In the genomic region with DNA sequence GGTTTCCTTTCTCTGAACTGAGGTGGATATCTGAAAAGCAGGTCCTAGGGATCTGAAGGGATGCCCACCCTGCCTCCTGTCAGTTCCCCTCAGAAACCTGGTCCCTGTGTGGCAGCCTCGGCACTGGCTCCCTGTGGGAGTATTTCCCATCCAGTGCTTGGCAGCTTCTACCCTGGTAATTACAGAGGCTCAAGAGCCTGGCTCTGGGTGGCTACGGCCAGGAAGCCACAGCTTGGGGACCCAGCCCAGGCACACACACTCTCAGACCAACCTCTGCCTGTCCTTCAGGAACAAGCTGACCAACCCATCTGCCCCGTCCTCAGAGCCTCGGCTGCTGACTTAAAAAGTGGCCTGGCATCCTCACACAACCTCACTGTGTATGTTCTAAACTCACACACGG, we compare ENCODE assay signal across 22 mouse cellular contexts. TPM values are rescaled to one million over a fixed set of nuclear protein-coding genes. Genes with fewer than 3 reads are reported as not detected.
DNase-seq lines count a peak whose midpoint lies in the region; ATAC-seq and TF ChIP-seq lines count a peak whose summit lies in the region.
"Had no signal": no experiment of that assay in that cellular context is flagged by ENCODE, and none has a peak within 500 bp of the region (broad histone marks: within the 10 kb centered on the region; RNA-seq: fewer than 3 reads in every experiment).

No protein-coding gene starts in this region.

- no peak for TF ChIP-seq CTCF in liver, embryonic 14.5 days (IDR thresholded peaks at IDR 0.05; ENCODE audit: low read depth)

- peak overlapping the region; percentile 83 for H3K27ac ChIP-seq in heart, embryonic 10.5 days
- peak overlapping the region; percentile 94 for H3K27ac ChIP-seq in liver, embryonic 11.5 days (ENCODE audit: low read depth, low read length)
- peak overlapping the region; percentile 4; the same call in 1 of the 2 replicates for H3K27ac ChIP-seq in embryonic facial prominence, embryonic 13.5 days
- H3K27ac ChIP-seq in liver, embryonic 14.5 days, result peak overlapping the region; percentile 29
- H3K27ac ChIP-seq: embryonic facial prominence, embryonic 12.5 days; heart, embryonic 15.5 days; hindbrain, embryonic 13.5 days; left cerebral cortex, adult 2 months; limb, embryonic 13.5 days; lung, embryonic 15.5 days; midbrain, embryonic 13.5 days had no signal

- H3K4me3 ChIP-seq in heart, embryonic 10.5 days, result no peak overlapping the region
- no peak overlapping the region for H3K4me3 ChIP-seq in liver, embryonic 11.5 days (ENCODE audit: low read depth, low read length)
- no peak overlapping the region for H3K4me3 ChIP-seq in embryonic facial prominence, embryonic 13.5 days
- H3K4me3 ChIP-seq in liver, embryonic 14.5 days (ENCODE audit: insufficient read depth in 1 of 2, low read depth in 2 of 2, low read length in 2 of 2), result no peak overlapping the region
- H3K4me3 ChIP-seq: embryonic facial prominence, embryonic 12.5 days; heart, embryonic 15.5 days; hindbrain, embryonic 13.5 days; left cerebral cortex, adult 2 months; limb, embryonic 13.5 days; lung, embryonic 15.5 days; midbrain, embryonic 13.5 days had no signal

- no peak for DNase-seq in heart, embryonic 10.5 days (ENCODE audit: low spot score)
- no peak for DNase-seq in heart, adult 18-20 months
- DNase-seq in liver, embryonic 11.5 days (ENCODE audit: low spot score), result no peak
- no peak for DNase-seq in liver
- DNase-seq in liver, embryonic 14.5 days (ENCODE audit: low read depth in 3 of 3, low spot score in 3 of 3), result no peak
- DNase-seq in left cerebral cortex, adult 11 months (ENCODE audit: low spot score), result no peak
- DNase-seq: adrenal gland, adult 8-10 months; cerebellum, adult 9-10 months; kidney, adult 8-10 months; kidney, postnatal 14 days; lung, postnatal 4 days; thymus, postnatal 36 days had no signal

- peaks cover 13% of the 10 kb centered on the region for H3K27me3 ChIP-seq in heart, embryonic 10.5 days (ENCODE audit: insufficient read depth, poor library complexity, severe bottlenecking)
- no peaks in the 10 kb centered on the region for H3K27me3 ChIP-seq in liver, embryonic 11.5 days (replicated peaks; ENCODE audit: control insufficient read depth, insufficient read depth, low read length)
- 0 out of 2 replicates have a peak, but pooled peaks cover 6% of the 10 kb centered on the region for H3K27me3 ChIP-seq in embryonic facial prominence, embryonic 13.5 days
- no peaks in the 10 kb centered on the region for H3K27me3 ChIP-seq in liver, embryonic 14.5 days (ENCODE audit: control insufficient read depth, insufficient read depth, low read length)
- H3K27me3 ChIP-seq: hindbrain, embryonic 13.5 days; lung, embryonic 15.5 days; midbrain, embryonic 13.5 days had no signal

- peak overlapping the region; percentile 58 for H3K9ac ChIP-seq in liver, embryonic 11.5 days (ENCODE audit: low read depth, low read length)
- H3K9ac ChIP-seq in embryonic facial prominence, embryonic 13.5 days, result no peak overlapping the region
- no peak overlapping the region; the same call in 1 of the 2 replicates for H3K9ac ChIP-seq in liver, embryonic 14.5 days (replicated peaks)
- H3K9ac ChIP-seq: embryonic facial prominence, embryonic 12.5 days; heart, embryonic 15.5 days; hindbrain, embryonic 13.5 days; limb, embryonic 13.5 days; lung, embryonic 15.5 days; midbrain, embryonic 13.5 days had no signal

- peak overlapping the region; percentile 49 for H3K4me2 ChIP-seq in liver, embryonic 11.5 days
- no peak overlapping the region for H3K4me2 ChIP-seq in embryonic facial prominence, embryonic 13.5 days
- peak overlapping the region; percentile 34 for H3K4me2 ChIP-seq in liver, embryonic 14.5 days (ENCODE audit: low read depth)
- H3K4me2 ChIP-seq: embryonic facial prominence, embryonic 12.5 days; heart, embryonic 15.5 days; hindbrain, embryonic 13.5 days; limb, embryonic 13.5 days; lung, embryonic 15.5 days; midbrain, embryonic 13.5 days had no signal

- TF ChIP-seq EP300 in liver, embryonic 14.5 days (IDR thresholded peaks at IDR 0.05; ENCODE audit: low read depth), result no peak

- H3K36me3 ChIP-seq in heart, embryonic 10.5 days, result no peaks in the 10 kb centered on the region
- no peaks in the 10 kb centered on the region for H3K36me3 ChIP-seq in liver, embryonic 11.5 days (ENCODE audit: control insufficient read depth, insufficient read depth, low read length)
- H3K36me3 ChIP-seq in embryonic facial prominence, embryonic 13.5 days, result no peaks in the 10 kb centered on the region
- H3K36me3 ChIP-seq in liver, embryonic 14.5 days (replicated peaks; ENCODE audit: control insufficient read depth, insufficient read depth, low read depth), result no peaks in the 10 kb centered on the region
- H3K36me3 ChIP-seq: embryonic facial prominence, embryonic 12.5 days; heart, embryonic 15.5 days; hindbrain, embryonic 13.5 days; limb, embryonic 13.5 days; lung, embryonic 15.5 days; midbrain, embryonic 13.5 days had no signal

- 67% methylated on average over 5 of the region's 5 CpGs for WGBS in heart, embryonic 10.5 days
- WGBS in liver, embryonic 11.5 days, result 55% methylated on average over 5 of the region's 5 CpGs
- 72% methylated on average over 5 of the region's 5 CpGs for WGBS in embryonic facial prominence, embryonic 13.5 days
- 21% methylated on average over 5 of the region's 5 CpGs for WGBS in liver, embryonic 14.5 days (ENCODE audit: insufficient replicate concordance)

- H3K9me3 ChIP-seq in heart, embryonic 10.5 days, result no peaks in the 10 kb centered on the region
- H3K9me3 ChIP-seq in liver, embryonic 11.5 days (ENCODE audit: control insufficient read depth, low read length), result no peaks in the 10 kb centered on the region
- H3K9me3 ChIP-seq in embryonic facial prominence, embryonic 13.5 days, result no peaks in the 10 kb centered on the region
- H3K9me3 ChIP-seq in liver, embryonic 14.5 days (ENCODE audit: control insufficient read depth, low read length), result no peaks in the 10 kb centered on the region
- H3K9me3 ChIP-seq: embryonic facial prominence, embryonic 12.5 days; heart, embryonic 15.5 days; hindbrain, embryonic 13.5 days; limb, embryonic 13.5 days; lung, embryonic 15.5 days; midbrain, embryonic 13.5 days had no signal

- ATAC-seq in liver, embryonic 11.5 days (replicated peaks; ENCODE audit: low FRiP score), result no peak
- ATAC-seq in embryonic facial prominence, embryonic 13.5 days (ENCODE audit: insufficient number of reproducible peaks, insufficient read depth, low FRiP score, low TSS enrichment, low read depth), result no peak
- no peak for ATAC-seq in liver, embryonic 14.5 days (ENCODE audit: insufficient read depth)
- ATAC-seq: midbrain, embryonic 13.5 days had no signal

- peaks cover 73% of the 10 kb centered on the region for H3K4me1 ChIP-seq in heart, embryonic 10.5 days
- H3K4me1 ChIP-seq in liver, embryonic 11.5 days (replicated peaks; ENCODE audit: control insufficient read depth, insufficient read depth, low read length), result peaks cover 90% of the 10 kb centered on the region
- peaks cover 32% of the 10 kb centered on the region for H3K4me1 ChIP-seq in embryonic facial prominence, embryonic 13.5 days
- H3K4me1 ChIP-seq in liver, embryonic 14.5 days (replicated peaks; ENCODE audit: control insufficient read depth in 2 of 2, insufficient read depth in 2 of 2, low read length in 1 of 2), result peaks cover 32 to 68% of the 10 kb centered on the region in 2 experiments

RNA-seq across cellular contexts. Expression of gene Spns2, which starts 8.4 kb away (rescaled TPM):
- polyA plus RNA-seq in heart, embryonic 10.5 days (2016; fragmentation: Nextera tagmentation; extraction: Ambion mirVana), result 5.7 and 7.1 TPM in 2 replicates
- 1 to 10 TPM; 6.3 to 9.0 TPM for total RNA-seq in heart, adult 18-20 months (2021)
- 20.0 and 21.0 TPM in 2 replicates for polyA plus RNA-seq in liver, embryonic 11.5 days (2014; fragmentation: Nextera tagmentation; extraction: Ambion mirVana)
- polyA plus RNA-seq in embryonic facial prominence, embryonic 13.5 days (2015; fragmentation: Nextera tagmentation; extraction: Ambion mirVana), result 2.7 and 3.0 TPM in 2 replicates
- polyA plus RNA-seq in liver, embryonic 14.5 days (2012; rRNA removed), result 8.6 and 12.9 TPM in 2 replicates
- 3.8 and 6.3 TPM in 2 replicates for polyA plus RNA-seq in liver, embryonic 14.5 days (2014; fragmentation: Nextera tagmentation; extraction: Ambion mirVana)

RNA-seq across cellular contexts. Expression of gene Mybbp1a, which starts 40.2 kb away (rescaled TPM):
- 133 and 186 TPM in 2 replicates for polyA plus RNA-seq in heart, embryonic 10.5 days (2016; fragmentation: Nextera tagmentation; extraction: Ambion mirVana)
- total RNA-seq in heart, adult 18-20 months (2021), result 10 to 100 TPM; 43.1 to 47.5 TPM
- polyA plus RNA-seq in liver, embryonic 11.5 days (2014; fragmentation: Nextera tagmentation; extraction: Ambion mirVana), result 263 and 272 TPM in 2 replicates
- 162 and 174 TPM in 2 replicates for polyA plus RNA-seq in embryonic facial prominence, embryonic 13.5 days (2015; fragmentation: Nextera tagmentation; extraction: Ambion mirVana)
- polyA plus RNA-seq in liver, embryonic 14.5 days (2012; rRNA removed), result 31.0 and 56.3 TPM in 2 replicates
- 65.5 and 72.6 TPM in 2 replicates for polyA plus RNA-seq in liver, embryonic 14.5 days (2014; fragmentation: Nextera tagmentation; extraction: Ambion mirVana)

RNA-seq across cellular contexts. Expression of gene Ggt6, which starts 46.0 kb away (rescaled TPM):
- polyA plus RNA-seq in heart, embryonic 10.5 days (2016; fragmentation: Nextera tagmentation; extraction: Ambion mirVana), result not detected in 2 replicates
- not detected for total RNA-seq in heart, adult 18-20 months (2021)
- polyA plus RNA-seq in liver, embryonic 11.5 days (2014; fragmentation: Nextera tagmentation; extraction: Ambion mirVana), result not detected in 2 replicates
- polyA plus RNA-seq in embryonic facial prominence, embryonic 13.5 days (2015; fragmentation: Nextera tagmentation; extraction: Ambion mirVana), result 1.1 and 1.3 TPM in 2 replicates
- polyA plus RNA-seq in liver, embryonic 14.5 days (2012; rRNA removed), result 0.10 and 0.18 TPM in 2 replicates
- 0.25 and 0.38 TPM in 2 replicates for polyA plus RNA-seq in liver, embryonic 14.5 days (2014; fragmentation: Nextera tagmentation; extraction: Ambion mirVana)
- polyA plus RNA-seq: C2C12; heart, embryonic 15.5 days; hindbrain, embryonic 13.5 days; midbrain, embryonic 13.5 days; neural tube, embryonic 14.5 days had no signal

Comparison
In these comparisons a context has a peak if more than half of its experiments do, and no peak if none do; other contexts are left out.
1. H3K27ac ChIP-seq: peak in every context shown above with its lines; median percentile 94 in liver, embryonic 11.5 days; 83 in heart, embryonic 10.5 days; 29 in liver, embryonic 14.5 days; 4 in embryonic facial prominence, embryonic 13.5 days.